Mouse (Mus musculus): ENCODE results near the gene Gmfg. TPM values are rescaled to one million over a fixed set of nuclear protein-coding genes. Genes with fewer than 3 reads are reported as not detected.

The Gmfg gene
- polyA plus RNA-seq, 1 experiment, result 0.03 TPM

GRCm38 (mm10) chr7:28401942-28402341 is 35.3 kb upstream of the Gmfg start:
- no peak for TF ChIP-seq GATA1 (IDR thresholded peaks at IDR 0.05; ENCODE audit: low read length)
- TF ChIP-seq TAL1 (IDR thresholded peaks at IDR 0.05; ENCODE audit: low read length), result no peak
- H3K4me3 ChIP-seq (replicated peaks), result no peak overlapping the region
- H3K36me3 ChIP-seq (ENCODE audit: control insufficient read depth), result peaks cover 96% of the 10 kb centered on the region
- no peaks in the 10 kb centered on the region for H3K4me1 ChIP-seq (ENCODE audit: control insufficient read depth)
- no peaks in the 10 kb centered on the region for H3K27me3 ChIP-seq (ENCODE audit: control insufficient read depth)
- H3K9me3 ChIP-seq (ENCODE audit: control insufficient read depth, low read length), result no peaks in the 10 kb centered on the region

DNA sequence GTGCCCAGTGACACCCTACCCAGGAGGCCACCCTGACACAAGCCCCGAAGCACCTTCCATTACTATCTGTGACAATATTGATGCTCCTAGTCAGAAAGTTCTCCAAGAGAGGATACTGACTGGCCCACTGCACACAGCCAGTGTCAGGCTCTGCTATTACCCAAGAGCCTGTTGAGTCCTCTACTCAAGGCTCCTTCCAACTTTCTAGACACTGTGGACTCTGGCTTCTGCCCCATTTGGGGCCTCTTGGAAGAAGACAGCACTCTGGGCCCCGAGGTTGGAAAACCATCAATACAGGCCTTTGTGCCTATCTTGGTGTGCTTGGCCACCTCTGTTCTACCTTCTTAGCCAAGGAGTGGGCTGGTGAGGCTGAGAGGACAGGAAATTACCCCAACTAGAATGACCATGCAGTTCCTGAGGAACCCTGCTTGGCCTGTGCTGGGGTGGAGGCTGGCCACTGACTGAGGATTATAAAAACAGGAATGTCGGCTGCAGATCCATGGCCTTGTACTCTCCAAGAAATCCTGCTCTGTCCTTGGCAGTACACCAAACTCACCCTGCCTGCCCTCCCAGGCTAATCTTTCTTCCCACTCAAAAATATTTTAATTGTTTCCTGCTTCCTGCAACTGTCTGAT is 26.3 kb upstream of the Gmfg start:
- Histone ChIP-seq H3K4me3 (replicated peaks) (no peak overlapping the region), H3K36me3 (ENCODE audit: control insufficient read depth) (peaks cover 97% of the 10 kb centered on the region), H3K9me3 (ENCODE audit: control insufficient read depth, low read length) (no peaks in the 10 kb centered on the region), H3K4me1 (ENCODE audit: control insufficient read depth) (peaks cover 1% of the 10 kb centered on the region; the same call in 1 of the 2 replicates), H3K27me3 (ENCODE audit: control insufficient read depth) (no peaks in the 10 kb centered on the region)
- no peak for TF ChIP-seq TAL1 (IDR thresholded peaks at IDR 0.05; ENCODE audit: low read length)
- TF ChIP-seq GATA1 (IDR thresholded peaks at IDR 0.05; ENCODE audit: low read length), result no peak

DNA sequence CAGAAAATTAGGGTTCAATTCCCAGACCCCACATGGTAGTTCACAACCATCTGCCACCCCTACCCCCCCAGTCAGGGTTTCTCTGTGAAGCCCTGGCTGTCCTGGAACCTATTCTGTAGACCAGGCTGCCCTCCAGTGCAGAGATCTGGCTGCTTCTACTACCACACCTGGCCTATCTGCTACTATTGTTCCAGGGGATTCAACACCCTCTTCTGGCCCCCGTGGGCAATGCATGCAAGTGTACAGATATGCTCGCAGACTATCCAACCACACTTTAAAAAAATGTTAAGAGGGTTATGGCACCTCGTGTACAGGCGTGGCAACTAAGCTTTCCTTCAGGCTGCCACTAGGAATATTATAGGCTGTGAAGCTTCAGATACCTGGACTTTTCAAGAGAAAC is 24.4 kb upstream of the Gmfg start:
- H3K36me3 ChIP-seq (ENCODE audit: control insufficient read depth), result peaks cover 97% of the 10 kb centered on the region
- TF ChIP-seq GATA1 (IDR thresholded peaks at IDR 0.05; ENCODE audit: low read length), result no peak
- no peak for TF ChIP-seq TAL1 (IDR thresholded peaks at IDR 0.05; ENCODE audit: low read length)

GRCm38 (mm10) chr7:28417368-28417767 is 19.9 kb upstream of the Gmfg start:
- no peak overlapping the region for H3K4me3 ChIP-seq (replicated peaks)
- H3K27me3 ChIP-seq (ENCODE audit: control insufficient read depth), result no peaks in the 10 kb centered on the region
- no peak for TF ChIP-seq GATA1 (IDR thresholded peaks at IDR 0.05; ENCODE audit: low read length)
- TF ChIP-seq TAL1 (IDR thresholded peaks at IDR 0.05; ENCODE audit: low read length), result no peak
- H3K9me3 ChIP-seq (ENCODE audit: control insufficient read depth, low read length), result 0 out of 2 replicates have a peak, but pooled peaks cover 2% of the 10 kb centered on the region
- H3K36me3 ChIP-seq (ENCODE audit: control insufficient read depth), result peaks cover 99% of the 10 kb centered on the region
- H3K4me1 ChIP-seq (ENCODE audit: control insufficient read depth), result peaks cover 2% of the 10 kb centered on the region; the same call in 1 of the 2 replicates

More for the DNA sequence above, 24.4 kb upstream of the Gmfg start:
- H3K4me1 ChIP-seq (ENCODE audit: control insufficient read depth), result peaks cover 2% of the 10 kb centered on the region; the same call in 1 of the 2 replicates
- H3K27me3 ChIP-seq (ENCODE audit: control insufficient read depth), result no peaks in the 10 kb centered on the region
- no peak overlapping the region for H3K4me3 ChIP-seq (replicated peaks)
- H3K9me3 ChIP-seq (ENCODE audit: control insufficient read depth, low read length), result 0 out of 2 replicates have a peak, but pooled peaks cover 2% of the 10 kb centered on the region

GRCm38 (mm10) chr7:28418096-28418670 is 19.1 kb upstream of the Gmfg start:
- no peaks in the 10 kb centered on the region for H3K27me3 ChIP-seq (ENCODE audit: control insufficient read depth)
- H3K4me1 ChIP-seq (ENCODE audit: control insufficient read depth), result peaks cover 2% of the 10 kb centered on the region; the same call in 1 of the 2 replicates
- 0 out of 2 replicates have a peak, but pooled peaks cover 2% of the 10 kb centered on the region for H3K9me3 ChIP-seq (ENCODE audit: control insufficient read depth, low read length)
- peaks cover 99% of the 10 kb centered on the region for H3K36me3 ChIP-seq (ENCODE audit: control insufficient read depth)
- H3K4me3 ChIP-seq (replicated peaks), result no peak overlapping the region
- TF ChIP-seq TAL1 (IDR thresholded peaks at IDR 0.05; ENCODE audit: low read length), result no peak
- no peak for TF ChIP-seq GATA1 (IDR thresholded peaks at IDR 0.05; ENCODE audit: low read length)

DNA sequence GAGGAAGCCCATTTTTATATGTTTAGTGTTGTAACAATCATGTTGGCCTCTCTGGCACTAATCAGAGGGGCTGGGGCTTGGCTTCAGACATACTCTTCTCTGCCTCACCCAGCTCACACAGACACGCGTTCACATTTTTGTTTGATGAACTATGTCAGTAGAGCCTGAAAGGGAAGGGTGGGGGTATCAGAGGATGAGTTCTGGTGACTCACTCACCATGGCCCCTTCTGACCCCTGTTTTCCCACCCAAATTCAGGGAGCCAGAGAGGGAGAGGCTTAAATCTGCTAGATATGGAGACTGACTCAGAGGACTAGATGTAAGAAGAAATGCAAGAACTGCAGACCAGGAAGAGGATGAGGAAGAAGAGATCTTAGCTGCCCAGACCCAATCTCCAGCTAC is 17.8 kb upstream of the Gmfg start:
- H3K36me3 ChIP-seq (ENCODE audit: control insufficient read depth), result peaks cover 99% of the 10 kb centered on the region
- 0 out of 2 replicates have a peak, but pooled peaks cover 2% of the 10 kb centered on the region for H3K9me3 ChIP-seq (ENCODE audit: control insufficient read depth, low read length)
- TF ChIP-seq GATA1 (IDR thresholded peaks at IDR 0.05; ENCODE audit: low read length) (no peak), TAL1 (IDR thresholded peaks at IDR 0.05; ENCODE audit: low read length) (no peak)
- no peaks in the 10 kb centered on the region for H3K27me3 ChIP-seq (ENCODE audit: control insufficient read depth)
- no peak overlapping the region for H3K4me3 ChIP-seq (replicated peaks)
- H3K4me1 ChIP-seq (ENCODE audit: control insufficient read depth), result peaks cover 2% of the 10 kb centered on the region; the same call in 1 of the 2 replicates

DNA sequence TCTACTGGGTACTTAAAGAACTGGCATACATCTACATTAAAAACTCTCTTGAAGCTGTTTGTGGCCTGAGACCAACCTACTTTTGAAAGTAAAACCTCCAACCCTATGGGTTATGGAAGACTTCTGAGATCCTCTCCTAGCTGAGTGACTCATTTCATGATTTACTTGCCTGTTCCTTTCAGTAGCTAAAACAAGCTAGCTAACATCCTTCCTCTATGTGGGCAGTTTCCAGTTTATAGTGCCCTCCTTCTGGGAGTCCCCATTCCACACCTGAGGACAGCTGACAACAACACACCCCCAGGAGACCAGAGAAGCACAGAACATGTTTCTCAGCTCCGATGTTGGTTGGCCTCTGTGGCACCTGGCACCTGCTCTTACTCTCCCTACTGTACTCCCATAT is 14.2 kb upstream of the Gmfg start:
- H3K9me3 ChIP-seq (ENCODE audit: control insufficient read depth, low read length), result no peaks in the 10 kb centered on the region
- H3K4me3 ChIP-seq (replicated peaks), result no peak overlapping the region
- peaks cover 6% of the 10 kb centered on the region for H3K4me1 ChIP-seq (ENCODE audit: control insufficient read depth)
- TF ChIP-seq TAL1 (IDR thresholded peaks at IDR 0.05; ENCODE audit: low read length), result no peak
- no peak for TF ChIP-seq GATA1 (IDR thresholded peaks at IDR 0.05; ENCODE audit: low read length)
- peaks cover 88% of the 10 kb centered on the region for H3K36me3 ChIP-seq (ENCODE audit: control insufficient read depth)
- H3K27me3 ChIP-seq (ENCODE audit: control insufficient read depth), result no peaks in the 10 kb centered on the region

DNA sequence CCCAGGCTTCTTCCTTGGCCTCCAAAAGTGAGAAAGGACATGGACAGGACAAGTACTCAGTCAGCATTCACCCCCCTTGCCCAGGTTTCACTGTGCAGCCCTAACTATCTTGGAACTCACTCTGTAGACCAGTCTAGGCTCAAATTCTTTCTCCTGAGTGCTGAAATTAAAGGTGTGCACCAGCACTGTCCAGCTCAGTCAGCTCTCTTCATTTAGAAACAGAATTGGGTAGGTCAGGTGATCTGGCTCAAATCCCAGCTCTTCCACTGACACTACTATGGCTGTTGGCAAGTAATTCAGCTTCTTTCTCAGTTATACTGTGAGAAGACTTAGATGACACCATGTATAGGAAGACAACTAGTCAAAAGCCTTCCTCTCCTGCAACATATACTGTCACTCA is 9.5 kb upstream of the Gmfg start:
- Histone ChIP-seq H3K9me3 (ENCODE audit: control insufficient read depth, low read length) (no peaks in the 10 kb centered on the region), H3K4me1 (ENCODE audit: control insufficient read depth) (peaks cover 39% of the 10 kb centered on the region), H3K36me3 (ENCODE audit: control insufficient read depth) (peaks cover 81% of the 10 kb centered on the region), H3K27me3 (ENCODE audit: control insufficient read depth) (no peaks in the 10 kb centered on the region), H3K4me3 (replicated peaks) (no peak overlapping the region)
- TF ChIP-seq TAL1 (IDR thresholded peaks at IDR 0.05; ENCODE audit: low read length), result no peak
- TF ChIP-seq GATA1 (IDR thresholded peaks at IDR 0.05; ENCODE audit: low read length), result no peak

DNA sequence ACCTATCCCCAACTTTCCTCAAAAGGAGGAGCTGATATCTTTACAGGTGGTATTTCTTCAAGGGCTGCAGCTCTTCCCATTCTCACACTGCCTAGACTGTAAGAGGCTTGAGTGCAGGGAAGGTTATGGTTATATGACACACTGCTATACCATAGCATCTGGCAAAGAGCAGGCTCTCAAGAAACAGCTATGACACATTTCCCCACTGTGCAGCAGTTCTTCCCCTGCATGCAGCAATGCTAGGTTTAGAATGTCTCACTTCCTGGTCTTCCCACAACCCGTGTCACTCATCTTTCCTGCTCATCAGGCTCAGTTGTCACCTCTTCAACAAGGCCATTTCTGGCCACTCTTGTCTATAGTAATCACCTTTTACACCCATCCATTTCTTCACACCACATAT is 6.7 kb upstream of the Gmfg start:
- no peak overlapping the region for H3K4me3 ChIP-seq (replicated peaks)
- H3K27me3 ChIP-seq (ENCODE audit: control insufficient read depth), result no peaks in the 10 kb centered on the region
- H3K9me3 ChIP-seq (ENCODE audit: control insufficient read depth, low read length), result no peaks in the 10 kb centered on the region
- H3K36me3 ChIP-seq (ENCODE audit: control insufficient read depth), result peaks cover 69% of the 10 kb centered on the region
- no peak for TF ChIP-seq GATA1 (IDR thresholded peaks at IDR 0.05; ENCODE audit: low read length)
- no peak for TF ChIP-seq TAL1 (IDR thresholded peaks at IDR 0.05; ENCODE audit: low read length)
- H3K4me1 ChIP-seq (ENCODE audit: control insufficient read depth), result peaks cover 67% of the 10 kb centered on the region

All from erythroblast, embryonic 14.5 days (primary cell).